Mouse (Mus musculus): ENCODE results near the gene Sytl3. TPM values are rescaled to one million over a fixed set of nuclear protein-coding genes. Genes with fewer than 3 reads are reported as not detected.
A peak's percentile ranks its signal among the peaks of the same experiment; 100 is the strongest.
"Not testable (repeated sequence)": the region's sequence is repeated elsewhere in the genome, so short reads cannot be mapped to it uniquely, and the experiment has no call there.

Sytl3 gene
- polyA plus RNA-seq, 1 experiment from 2014 or later: 2.5 TPM

DNA sequence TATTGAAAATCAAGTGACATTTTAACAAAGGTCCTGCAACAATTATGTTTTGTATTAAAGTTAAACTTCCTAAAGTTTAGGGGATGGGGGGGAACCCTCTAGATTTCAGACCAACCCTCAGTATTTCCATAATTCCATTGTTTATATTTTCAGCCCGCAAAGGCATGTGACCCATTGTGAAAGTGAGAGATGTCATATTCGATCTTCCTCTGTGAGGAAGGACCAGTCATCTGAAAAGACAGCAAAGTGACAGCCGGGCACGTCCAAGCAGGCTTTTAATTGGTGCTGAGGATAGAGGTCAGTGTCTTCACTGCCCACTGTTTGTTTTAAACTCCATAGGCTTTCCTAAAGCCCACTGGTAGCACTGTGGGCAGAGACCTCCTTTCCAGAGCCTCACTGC lies 22.8 kb downstream of the Sytl3 start:
- not testable (repeated sequence) for DNase-seq (ENCODE audit: low spot score); H3K9ac ChIP-seq (ENCODE audit: low read depth, low read length); H3K4me3 ChIP-seq (replicated peaks; ENCODE audit: low read depth, low read length); ATAC-seq (replicated peaks; ENCODE audit: low FRiP score, low read depth); H3K27me3 ChIP-seq (ENCODE audit: insufficient read depth, low read length); H3K27ac ChIP-seq; H3K4me1 ChIP-seq (replicated peaks; ENCODE audit: insufficient read depth, low read length); H3K4me2 ChIP-seq (ENCODE audit: low read length); H3K9me3 ChIP-seq (replicated peaks; ENCODE audit: low read length); H3K36me3 ChIP-seq (ENCODE audit: insufficient read depth, low read length)
- WGBS: 86% methylated on average over 4 of the region's 4 CpGs

- H3K4me1 ChIP-seq (replicated peaks; ENCODE audit: insufficient read depth, low read length); DNase-seq (ENCODE audit: low spot score); H3K4me2 ChIP-seq (ENCODE audit: low read length); H3K9me3 ChIP-seq (replicated peaks; ENCODE audit: low read length); ATAC-seq (replicated peaks; ENCODE audit: low FRiP score, low read depth); H3K27ac ChIP-seq; H3K27me3 ChIP-seq (ENCODE audit: insufficient read depth, low read length); H3K4me3 ChIP-seq (replicated peaks; ENCODE audit: low read depth, low read length); H3K9ac ChIP-seq (ENCODE audit: low read depth, low read length); H3K36me3 ChIP-seq (ENCODE audit: insufficient read depth, low read length): not testable (repeated sequence)
- no CpG with 5 or more reads among the region's 5 CpGs for WGBS
Measured at GRCm38 (mm10) chr17:6683702-6684101, 24.8 kb downstream of the Sytl3 start.

DNA sequence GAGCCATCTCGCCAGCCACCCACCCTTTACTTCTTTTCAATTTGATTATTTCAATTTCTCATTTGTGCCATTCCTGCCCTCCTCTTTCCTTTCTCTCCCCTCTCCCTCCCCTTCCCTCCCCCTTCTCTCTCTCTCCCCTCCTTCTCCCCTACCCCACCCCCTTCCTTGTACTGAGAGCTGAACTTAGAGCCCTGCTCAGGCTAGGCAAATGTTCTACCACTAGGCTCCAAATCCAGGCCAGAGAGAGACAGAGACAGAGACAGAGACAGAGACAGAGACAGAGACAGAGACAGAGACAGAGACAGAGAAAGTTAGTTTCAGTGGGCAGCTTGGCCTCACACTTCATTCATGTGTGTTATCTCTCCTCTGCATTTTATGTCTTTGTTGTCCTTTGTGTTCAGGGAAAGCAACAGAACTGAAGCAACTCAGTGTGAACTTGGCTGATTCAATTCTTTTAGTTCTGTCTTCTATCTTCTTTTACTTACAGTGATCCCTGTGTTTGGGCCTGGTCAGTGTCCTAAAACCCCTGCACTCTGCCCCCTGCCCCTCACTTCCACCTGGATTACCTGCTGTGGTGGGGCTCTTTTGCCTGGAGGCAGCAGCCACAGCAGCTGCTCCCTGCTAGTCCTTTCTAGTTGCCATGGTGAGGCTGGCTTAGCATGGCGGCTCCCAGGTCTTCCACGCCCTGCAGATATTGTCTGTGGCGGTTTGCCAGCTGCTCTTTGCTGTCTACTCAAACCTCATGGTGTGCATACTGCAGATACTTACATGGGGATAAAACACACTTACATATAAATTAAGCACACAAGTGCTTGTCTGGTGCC lies 25.8 kb downstream of the Sytl3 start:
- H3K9me3 ChIP-seq (replicated peaks; ENCODE audit: low read length); H3K27ac ChIP-seq; H3K4me3 ChIP-seq (replicated peaks; ENCODE audit: low read depth, low read length); H3K27me3 ChIP-seq (ENCODE audit: insufficient read depth, low read length); H3K4me1 ChIP-seq (replicated peaks; ENCODE audit: insufficient read depth, low read length); H3K36me3 ChIP-seq (ENCODE audit: insufficient read depth, low read length); DNase-seq (ENCODE audit: low spot score); H3K4me2 ChIP-seq (ENCODE audit: low read length); H3K9ac ChIP-seq (ENCODE audit: low read depth, low read length): not testable (repeated sequence)
- peak; percentile 54; the same call in 1 of the 2 replicates for ATAC-seq (replicated peaks; ENCODE audit: low FRiP score, low read depth)
- WGBS: no CpG with 5 or more reads among the region's 4 CpGs

- ATAC-seq (replicated peaks; ENCODE audit: low FRiP score, low read depth); H3K27me3 ChIP-seq (ENCODE audit: insufficient read depth, low read length); H3K4me2 ChIP-seq (ENCODE audit: low read length); H3K36me3 ChIP-seq (ENCODE audit: insufficient read depth, low read length); H3K9me3 ChIP-seq (replicated peaks; ENCODE audit: low read length); H3K4me1 ChIP-seq (replicated peaks; ENCODE audit: insufficient read depth, low read length); H3K27ac ChIP-seq; H3K9ac ChIP-seq (ENCODE audit: low read depth, low read length); H3K4me3 ChIP-seq (replicated peaks; ENCODE audit: low read depth, low read length); DNase-seq (ENCODE audit: low spot score): not testable (repeated sequence)
- WGBS: 17% methylated on average over 2 of the region's 8 CpGs
Measured at GRCm38 (mm10) chr17:6685288-6685818, 26.5 kb downstream of the Sytl3 start.

DNA sequence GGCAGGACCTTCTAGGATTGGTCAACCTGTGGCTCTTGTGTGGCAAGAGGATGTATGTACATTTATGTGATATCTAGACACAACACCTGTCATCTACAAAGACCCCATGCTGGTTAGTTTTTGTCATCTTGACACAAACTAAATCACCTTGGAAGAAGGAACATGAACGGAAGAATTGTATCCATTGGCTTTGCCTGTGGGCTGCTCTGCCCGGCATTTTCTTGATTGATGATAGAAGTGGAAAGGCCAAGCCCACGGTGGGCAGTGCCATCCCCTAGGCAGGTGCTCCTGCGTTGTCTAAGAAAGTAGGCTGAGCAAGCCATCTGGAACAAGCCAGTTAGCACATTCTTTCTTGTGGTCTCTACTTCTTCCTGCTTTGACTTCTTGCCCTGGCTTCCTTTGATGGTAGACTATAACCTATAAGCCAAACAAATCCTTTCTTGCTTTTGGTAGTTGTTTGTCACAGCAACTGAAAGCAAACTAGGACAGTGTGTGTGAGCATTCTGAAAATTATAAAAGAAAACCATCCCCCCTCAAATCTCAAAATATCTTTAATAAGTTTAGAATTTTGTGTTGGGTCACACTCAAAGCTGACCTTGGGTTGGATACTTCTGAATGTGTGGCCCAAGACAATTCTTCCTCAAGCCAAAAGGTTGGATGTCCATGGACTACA lies 27.5 kb downstream of the Sytl3 start:
- not testable (repeated sequence) for H3K9ac ChIP-seq (ENCODE audit: low read depth, low read length); H3K36me3 ChIP-seq (ENCODE audit: insufficient read depth, low read length); H3K9me3 ChIP-seq (replicated peaks; ENCODE audit: low read length); DNase-seq (ENCODE audit: low spot score); H3K4me1 ChIP-seq (replicated peaks; ENCODE audit: insufficient read depth, low read length); H3K27me3 ChIP-seq (ENCODE audit: insufficient read depth, low read length); H3K4me2 ChIP-seq (ENCODE audit: low read length); H3K4me3 ChIP-seq (replicated peaks; ENCODE audit: low read depth, low read length); H3K27ac ChIP-seq; ATAC-seq (replicated peaks; ENCODE audit: low FRiP score, low read depth)
- 86% methylated on average over 2 of the region's 4 CpGs for WGBS

DNA sequence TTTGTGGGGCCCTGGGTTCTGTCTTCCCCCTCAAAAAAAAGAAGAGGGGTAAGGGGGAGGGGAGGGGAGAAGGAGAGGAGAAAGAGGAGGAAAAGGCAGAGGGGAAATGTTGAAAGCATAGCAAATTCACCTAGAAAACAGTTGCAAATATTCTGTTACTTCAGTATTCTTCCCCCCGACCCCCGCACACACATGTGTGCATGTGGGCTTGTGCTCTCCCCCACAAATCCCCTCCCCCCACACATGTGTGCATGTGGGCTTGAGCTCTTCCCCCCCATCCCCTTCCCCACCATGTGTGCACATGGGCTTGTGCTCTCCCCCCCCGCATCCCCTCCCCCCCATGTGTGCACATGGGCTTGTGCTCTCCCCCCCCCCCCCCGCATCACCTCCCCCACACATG lies 30.5 kb downstream of the Sytl3 start:
- ATAC-seq (replicated peaks; ENCODE audit: low FRiP score, low read depth); DNase-seq (ENCODE audit: low spot score); H3K36me3 ChIP-seq (ENCODE audit: insufficient read depth, low read length); H3K27me3 ChIP-seq (ENCODE audit: insufficient read depth, low read length); H3K9me3 ChIP-seq (replicated peaks; ENCODE audit: low read length); H3K4me1 ChIP-seq (replicated peaks; ENCODE audit: insufficient read depth, low read length); H3K9ac ChIP-seq (ENCODE audit: low read depth, low read length); H3K4me3 ChIP-seq (replicated peaks; ENCODE audit: low read depth, low read length); H3K4me2 ChIP-seq (ENCODE audit: low read length); H3K27ac ChIP-seq: not testable (repeated sequence)
- 82% methylated on average over 3 of the region's 4 CpGs for WGBS
